Mouse (Mus musculus) forebrain, embryonic 16.5 days (tissue): ENCODE data around the gene Chst10. TPM values are rescaled to one million over a fixed set of nuclear protein-coding genes. Genes with fewer than 3 reads are reported as not detected.

Source experiments
- ATAC-seq: fragments of 200-750 bp; cut with Nextera tagmentation; 2 replicates; pipeline ENCODE4 v1.8.0; 2017; ENCODE audit warnings: mild to moderate bottlenecking, moderate library complexity
- H3K27ac ChIP-seq: fragments of 300-500 bp; sonication (generic); 2 replicates; pipeline ENCODE4 v1.5.1; 2014; ENCODE audit warnings: low read length, control low read depth
- H3K27me3 ChIP-seq: fragments of 300-500 bp; sonication (generic); replicated peaks from 2 replicates; pipeline ENCODE4 v1.6.1; 2014; ENCODE audit warnings: low read length; ENCODE audit not compliant: control insufficient read depth, insufficient read depth
- H3K36me3 ChIP-seq: fragments of 300-500 bp; sonication (generic); 2 replicates; pipeline ENCODE4 v1.6.1; 2014; ENCODE audit not compliant: control insufficient read depth, insufficient read depth
- H3K4me1 ChIP-seq: fragments of 300-500 bp; sonication (generic); replicated peaks from 2 replicates; pipeline ENCODE4 v1.6.1; 2014; ENCODE audit warnings: low read length; ENCODE audit not compliant: control insufficient read depth, insufficient read depth
- H3K4me2 ChIP-seq: fragments of 300-500 bp; sonication (generic); 2 replicates; pipeline ENCODE4 v1.6.1; 2014; ENCODE audit warnings: mild to moderate bottlenecking, low read length, control low read depth
- H3K4me3 ChIP-seq: fragments of 300-500 bp; sonication (generic); replicated peaks from 2 replicates; pipeline ENCODE4 v1.5.1; 2014; ENCODE audit warnings: mild to moderate bottlenecking, low read length, control low read depth
- H3K9ac ChIP-seq: fragments of 300-500 bp; sonication (generic); replicated peaks from 2 replicates; pipeline ENCODE4 v1.6.1; 2014; ENCODE audit warnings: low read depth, low read length, control low read depth
- H3K9me3 ChIP-seq: fragments of 300-500 bp; sonication (generic); 2 replicates; pipeline ENCODE4 v1.6.1; 2016; ENCODE audit warnings: low read length; ENCODE audit not compliant: control insufficient read depth
- WGBS: fragments of 180-500 bp; shearing (Covaris S2); extraction: QIAGEN DNeasy Blood & Tissue Kit; methylation state at CpG from one replicate; pipeline ENCODE4 v1.1.7; 2014; 5-methylcytosine and 5-hydroxymethylcytosine counted together
- polyA plus RNA-seq: library from polyadenylated mRNA; unstranded; fragments of >200 nt; fragmentation: Nextera tagmentation; extraction: Ambion mirVana; gene quantifications from 2 replicates; pipeline ENCODE4 v1.2.1, GENCODE M21; 2015

The Chst10 gene
- polyA plus RNA-seq, 1 experiment from 2014 or later: 55.8 TPM

DNA sequence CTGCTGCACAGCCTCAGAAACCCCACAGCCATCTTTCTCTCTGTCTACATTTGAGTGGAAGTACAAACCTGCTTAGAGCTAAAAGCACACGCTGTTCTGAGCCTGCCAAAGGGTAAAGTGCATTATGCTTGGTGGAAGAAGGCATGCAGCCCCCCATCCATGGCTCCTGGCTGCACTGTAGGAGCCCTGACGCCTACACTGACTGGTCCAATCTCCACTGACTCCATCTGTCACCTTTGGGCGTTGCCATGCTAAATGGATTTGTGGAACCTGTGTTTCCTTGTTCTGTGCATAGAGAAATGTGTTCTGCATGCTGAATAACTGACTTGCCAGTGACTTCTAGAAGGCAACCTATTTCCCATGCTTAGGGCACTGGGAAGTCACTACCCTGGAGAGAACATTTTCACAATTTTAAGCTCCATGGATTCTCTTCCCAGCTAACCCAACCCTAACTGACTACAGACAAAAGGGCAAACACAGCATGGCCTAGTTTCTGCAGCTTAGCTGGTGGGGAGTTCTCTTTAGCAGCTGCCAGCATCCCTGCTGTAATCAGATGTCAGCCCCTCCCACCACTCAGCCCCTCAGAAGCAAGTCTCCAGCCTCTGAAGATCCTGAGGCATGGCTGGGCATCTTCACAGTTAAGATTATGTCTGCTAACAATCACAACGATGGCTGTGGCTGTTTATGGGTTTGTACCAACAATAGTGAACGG lies 21.1 kb downstream of the Chst10 start:
- Histone ChIP-seq H3K9ac (no peak overlapping the region), H3K27me3 (no peaks in the 10 kb centered on the region), H3K4me1 (no peaks in the 10 kb centered on the region; the same call in 1 of the 2 replicates), H3K27ac (no peak overlapping the region; the same call in 1 of the 2 replicates), H3K4me2 (no peak overlapping the region), H3K36me3 (peaks cover 11% of the 10 kb centered on the region), H3K9me3 (no peaks in the 10 kb centered on the region), H3K4me3 (no peak overlapping the region)
- 50% methylated on average over 5 of the region's 5 CpGs for WGBS
- peak; percentile 43; the same call in 1 of the 2 replicates for ATAC-seq

DNA sequence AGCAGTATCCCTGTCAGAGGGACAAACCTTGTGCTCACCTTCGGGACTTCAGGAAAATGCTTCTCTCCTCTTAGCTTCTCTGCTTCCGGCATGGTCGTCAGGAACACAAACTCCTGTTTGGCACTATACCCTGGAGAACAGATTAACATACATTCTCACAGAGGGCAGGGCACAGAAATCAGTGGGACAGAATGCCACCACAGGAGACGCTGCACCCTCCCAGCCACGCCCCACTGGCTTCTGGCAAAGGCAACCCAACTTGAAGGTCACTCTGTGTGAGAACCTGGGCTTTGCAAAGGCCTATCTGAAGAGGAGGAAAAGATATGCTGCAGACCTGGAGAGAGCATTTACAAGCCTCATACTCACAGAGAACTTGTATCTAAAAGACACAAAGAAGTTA lies 24.1 kb downstream of the Chst10 start:
- H3K36me3 ChIP-seq: peaks cover 19% of the 10 kb centered on the region

DNA sequence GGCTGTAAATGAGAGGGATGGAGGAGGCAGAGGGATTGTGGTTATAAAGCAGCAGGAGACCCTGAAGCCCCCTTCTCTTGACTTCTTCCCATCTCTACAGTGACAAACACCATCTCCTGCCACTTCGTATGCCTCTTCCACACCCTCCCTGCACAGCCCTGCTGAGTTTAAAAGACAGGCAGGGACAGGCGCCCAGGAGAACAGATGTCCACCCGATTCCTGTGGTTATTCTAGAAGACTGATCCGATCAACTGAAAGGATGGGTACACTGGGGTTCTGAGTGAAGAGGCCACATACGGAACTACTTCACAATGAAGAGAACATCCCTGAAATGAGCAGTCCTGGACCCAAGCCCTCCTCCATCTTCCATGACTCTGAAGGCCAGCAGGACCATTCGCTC lies 26.1 kb downstream of the Chst10 start:
- Histone ChIP-seq H3K27me3 (no peaks in the 10 kb centered on the region), H3K36me3 (peaks cover 19% of the 10 kb centered on the region), H3K4me3 (no peak overlapping the region), H3K4me2 (no peak overlapping the region), H3K4me1 (no peaks in the 10 kb centered on the region; the same call in 1 of the 2 replicates), H3K27ac (no peak overlapping the region), H3K9ac (no peak overlapping the region), H3K9me3 (no peaks in the 10 kb centered on the region)
- ATAC-seq: no peak
- WGBS: 93% methylated on average over 6 of the region's 6 CpGs

More for the DNA sequence above, 24.1 kb downstream of the Chst10 start:
- no peak overlapping the region for H3K9ac ChIP-seq
- 95% methylated on average over 5 of the region's 5 CpGs for WGBS
- ATAC-seq: no peak
- H3K4me2 ChIP-seq: no peak overlapping the region
- no peaks in the 10 kb centered on the region for H3K27me3 ChIP-seq
- no peaks in the 10 kb centered on the region for H3K9me3 ChIP-seq
- no peak overlapping the region for H3K4me3 ChIP-seq
- H3K4me1 ChIP-seq: no peaks in the 10 kb centered on the region; the same call in 1 of the 2 replicates
- H3K27ac ChIP-seq: no peak overlapping the region

DNA sequence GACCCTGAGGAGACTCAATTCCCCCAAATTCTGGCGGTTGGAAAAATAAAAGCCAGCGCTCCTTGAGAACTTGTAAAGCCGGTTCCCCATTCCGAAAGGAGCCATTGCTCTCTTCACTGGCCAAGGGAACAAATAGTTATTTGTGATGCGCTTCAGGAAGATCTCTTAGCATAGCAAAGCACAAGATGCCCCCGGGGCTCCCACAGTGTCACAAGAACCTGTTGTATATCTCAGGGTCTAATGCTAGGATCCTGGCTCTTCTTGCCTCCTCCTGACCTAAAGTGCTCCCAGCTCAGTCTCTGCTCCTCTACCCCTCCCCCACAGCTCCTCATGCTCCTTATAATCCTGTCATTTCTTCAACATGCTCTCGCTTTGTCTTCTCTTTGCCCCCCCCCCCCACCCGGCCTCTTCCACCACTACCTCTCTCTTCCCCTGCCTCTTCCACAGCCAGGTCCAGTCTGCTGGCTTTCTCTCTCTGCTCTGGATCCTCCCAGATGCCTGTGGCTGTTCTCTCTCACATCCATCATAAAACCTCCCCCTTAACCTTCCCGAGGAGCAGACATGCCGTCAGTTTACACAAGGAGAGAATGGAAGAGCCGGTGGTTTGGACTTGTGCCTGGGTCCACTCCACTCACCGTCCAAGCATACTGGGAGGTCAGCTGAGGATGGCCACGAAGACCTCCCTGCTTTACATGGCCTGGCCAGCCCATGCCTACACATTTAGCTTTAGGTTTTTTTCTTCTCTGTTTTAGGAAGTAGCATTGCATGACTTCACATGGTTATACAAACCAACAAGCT lies 28.4 kb downstream of the Chst10 start:
- ATAC-seq: no peak
- Histone ChIP-seq H3K27ac (no peak overlapping the region), H3K36me3 (peaks cover 16% of the 10 kb centered on the region), H3K4me3 (no peak overlapping the region), H3K4me2 (no peak overlapping the region), H3K27me3 (no peaks in the 10 kb centered on the region), H3K4me1 (no peaks in the 10 kb centered on the region), H3K9ac (no peak overlapping the region), H3K9me3 (no peaks in the 10 kb centered on the region)
- WGBS: 64% methylated on average over 13 of the region's 13 CpGs

DNA sequence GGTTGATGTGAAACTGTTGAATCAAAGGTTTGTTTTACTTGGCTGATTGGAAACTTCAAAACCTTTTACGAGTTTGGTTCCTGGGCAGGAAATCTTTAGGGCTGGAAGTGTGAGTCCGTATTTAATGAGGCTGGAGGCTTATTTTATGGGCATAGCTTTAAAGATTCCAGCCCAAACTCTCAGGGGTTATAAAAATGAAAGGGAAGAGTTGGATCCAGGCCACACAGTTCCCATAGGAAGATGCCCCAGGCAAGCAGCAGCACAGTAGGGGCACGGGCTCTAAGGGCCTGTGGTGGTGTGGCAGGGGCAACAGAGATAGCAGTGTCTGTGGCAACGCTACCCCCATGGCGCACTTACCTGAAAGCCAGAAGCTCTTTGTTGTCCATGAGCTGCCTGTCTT lies 31.7 kb downstream of the Chst10 start:
- Histone ChIP-seq H3K27ac (no peak overlapping the region), H3K36me3 (peaks cover 5% of the 10 kb centered on the region; the same call in 1 of the 2 replicates), H3K4me3 (no peak overlapping the region), H3K4me2 (no peak overlapping the region), H3K27me3 (no peaks in the 10 kb centered on the region), H3K9ac (no peak overlapping the region), H3K9me3 (no peaks in the 10 kb centered on the region), H3K4me1 (no peaks in the 10 kb centered on the region)
- no peak for ATAC-seq
- WGBS: 85% methylated on average over 5 of the region's 5 CpGs

DNA sequence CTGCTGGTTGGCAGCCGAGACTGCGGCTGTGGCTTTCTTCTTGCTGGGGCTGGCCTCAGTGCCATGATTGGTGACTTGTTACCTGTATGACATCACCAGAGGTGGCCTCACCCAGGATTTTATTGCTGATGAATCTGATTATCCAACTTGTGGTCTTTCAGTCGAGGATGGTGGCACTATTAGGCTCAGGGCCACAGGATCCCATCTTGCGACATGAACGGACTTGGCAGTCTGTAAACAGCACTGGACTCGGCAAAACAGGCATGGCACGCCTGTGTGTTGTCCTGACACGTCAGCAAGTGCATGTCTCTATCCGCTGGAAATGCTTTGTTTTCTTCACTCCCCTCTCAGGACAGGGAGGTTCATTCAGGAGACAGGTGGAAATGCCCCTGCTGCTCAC lies 33.6 kb downstream of the Chst10 start:
- Histone ChIP-seq H3K4me1 (no peaks in the 10 kb centered on the region), H3K4me2 (no peak overlapping the region), H3K27ac (no peak overlapping the region), H3K9me3 (no peaks in the 10 kb centered on the region), H3K9ac (no peak overlapping the region), H3K4me3 (no peak overlapping the region), H3K27me3 (no peaks in the 10 kb centered on the region), H3K36me3 (no peaks in the 10 kb centered on the region; the same call in 1 of the 2 replicates)
- 84% methylated on average over 9 of the region's 9 CpGs for WGBS
- ATAC-seq: no peak

DNA sequence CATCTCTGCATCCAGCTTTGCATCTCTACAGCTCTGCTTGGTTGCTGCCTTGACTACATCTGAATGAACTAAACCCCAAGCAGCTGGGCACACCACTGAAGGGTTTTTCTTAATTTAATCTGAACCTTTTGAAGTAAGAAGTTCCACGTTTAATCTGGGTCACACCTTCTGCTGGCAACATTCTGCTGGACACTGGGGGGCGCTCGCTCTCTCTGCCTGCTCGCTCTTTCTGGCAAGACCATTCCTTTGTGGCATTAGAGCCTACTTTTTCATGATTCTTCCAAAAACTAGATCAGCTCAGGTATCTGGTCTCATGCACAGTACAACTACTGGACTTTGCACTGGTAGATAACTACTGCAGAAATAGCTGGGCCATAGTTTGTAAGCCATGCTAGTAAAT lies 35.7 kb downstream of the Chst10 start:
- H3K36me3 ChIP-seq: no peaks in the 10 kb centered on the region; the same call in 1 of the 2 replicates
- H3K9me3 ChIP-seq: no peaks in the 10 kb centered on the region
- ATAC-seq: no peak
- H3K27ac ChIP-seq: no peak overlapping the region
- H3K9ac ChIP-seq: no peak overlapping the region
- no peaks in the 10 kb centered on the region for H3K27me3 ChIP-seq
- no peak overlapping the region for H3K4me2 ChIP-seq
- H3K4me1 ChIP-seq: no peaks in the 10 kb centered on the region
- no peak overlapping the region for H3K4me3 ChIP-seq
- 18% methylated on average over 4 of the region's 4 CpGs for WGBS

DNA sequence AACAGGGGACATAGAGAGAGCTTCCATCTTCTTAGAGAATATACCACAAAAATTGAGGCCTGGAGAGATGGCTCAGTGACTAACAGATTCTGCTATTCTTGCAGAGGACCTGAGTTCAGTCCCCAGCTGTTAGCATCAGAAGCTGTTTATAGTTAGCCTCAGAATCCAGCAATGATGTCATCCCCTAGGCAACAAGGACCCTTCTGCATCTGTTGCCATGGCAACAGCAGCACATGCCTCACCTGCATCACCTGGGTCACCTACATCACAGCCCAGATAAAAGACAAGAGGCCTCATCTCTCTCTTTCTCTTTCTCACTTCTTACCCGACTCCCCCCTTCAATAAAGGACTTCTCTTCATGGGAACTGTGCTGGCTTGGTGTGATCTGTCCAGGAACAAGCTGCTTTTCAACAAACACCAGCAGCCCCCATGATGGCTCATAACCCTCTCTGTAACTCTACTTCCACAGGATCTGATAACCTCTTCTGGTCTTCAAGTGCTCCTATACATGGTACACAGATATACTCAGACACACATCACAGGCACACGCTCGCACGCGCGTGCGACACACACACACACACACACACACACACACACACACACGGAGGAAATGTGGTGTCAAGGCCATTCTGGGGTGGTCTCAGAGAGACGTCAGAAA lies 37.0 kb downstream of the Chst10 start:
- Histone ChIP-seq H3K9ac (no peak overlapping the region), H3K9me3 (no peaks in the 10 kb centered on the region), H3K4me2 (no peak overlapping the region), H3K36me3 (no peaks in the 10 kb centered on the region), H3K4me1 (no peaks in the 10 kb centered on the region), H3K27ac (no peak overlapping the region), H3K27me3 (no peaks in the 10 kb centered on the region), H3K4me3 (no peak overlapping the region)
- peak; percentile 36; the same call in 1 of the 2 replicates for ATAC-seq
- WGBS: 86% methylated on average over 9 of the region's 9 CpGs

DNA sequence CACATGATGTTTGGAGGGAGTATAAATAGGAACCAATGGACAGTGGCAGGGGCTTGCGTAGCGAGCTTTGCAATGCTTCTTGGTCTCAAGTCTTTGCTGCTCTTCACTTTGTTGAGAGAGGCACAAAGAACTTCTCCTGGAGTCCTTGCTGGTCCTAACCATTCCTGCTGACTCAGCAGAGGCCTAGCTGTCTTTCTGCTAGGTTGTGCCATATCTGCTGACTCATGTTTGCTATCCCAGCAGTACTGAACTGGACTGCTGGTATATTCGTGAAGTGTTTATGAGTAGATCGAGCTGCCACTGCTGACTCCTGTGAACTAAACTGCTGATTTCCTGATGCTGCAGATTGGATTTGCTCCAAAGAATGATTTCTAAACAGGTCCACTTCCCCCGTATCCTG lies 37.8 kb downstream of the Chst10 start:
- WGBS: 81% methylated on average over 5 of the region's 5 CpGs

More for the DNA sequence above, 37.8 kb downstream of the Chst10 start:
- no peak overlapping the region for H3K4me3 ChIP-seq
- no peaks in the 10 kb centered on the region for H3K9me3 ChIP-seq
- no peak for ATAC-seq
- no peaks in the 10 kb centered on the region for H3K27me3 ChIP-seq
- H3K27ac ChIP-seq: no peak overlapping the region
- no peaks in the 10 kb centered on the region for H3K4me1 ChIP-seq
- H3K4me2 ChIP-seq: no peak overlapping the region
- no peak overlapping the region for H3K9ac ChIP-seq
- no peaks in the 10 kb centered on the region for H3K36me3 ChIP-seq
